Mouse (Mus musculus) c-Kit-positive CD71-positive TER-119-negative erythroid progenitor cells, embryonic 14.5 days (primary cell): ENCODE measurements around the gene Vgll4.
"Not testable (repeated sequence)": the region's sequence is repeated elsewhere in the genome, so short reads cannot be mapped to it uniquely, and the experiment has no call there.

Experiments
- DNase-seq: peaks from one replicate; pipeline ENCODE4 v3.0.0-alpha.2; 2013; ENCODE audit warnings: low read depth

The Vgll4 gene

GRCm38 (mm10) chr6:114936941-114937313 lies 32.9 kb downstream of the Vgll4 start:
- no peak for DNase-seq

GRCm38 (mm10) chr6:114936297-114936940 lies 33.4 kb downstream of the Vgll4 start:
- DNase-seq, result no peak

- no peak for DNase-seq
Observed at GRCm38 (mm10) chr6:114935362-114935761, 34.4 kb downstream of the Vgll4 start.

- no peak for DNase-seq
Observed at GRCm38 (mm10) chr6:114934045-114934444, 35.7 kb downstream of the Vgll4 start.

GRCm38 (mm10) chr6:114932991-114933392 lies 36.8 kb downstream of the Vgll4 start:
- no peak for DNase-seq

GRCm38 (mm10) chr6:114932116-114932500 lies 37.7 kb downstream of the Vgll4 start:
- no peak for DNase-seq

GRCm38 (mm10) chr6:114931212-114932115 lies 38.3 kb downstream of the Vgll4 start:
- DNase-seq, result no peak

- no peak for DNase-seq
Observed at GRCm38 (mm10) chr6:114930646-114931045, 39.1 kb downstream of the Vgll4 start.

GRCm38 (mm10) chr6:114930038-114930591 lies 39.7 kb downstream of the Vgll4 start:
- no peak for DNase-seq

GRCm38 (mm10) chr6:114929346-114929745 lies 40.4 kb downstream of the Vgll4 start:
- DNase-seq, result no peak

GRCm38 (mm10) chr6:114928462-114928861 lies 41.3 kb downstream of the Vgll4 start:
- peak; percentile 56 for DNase-seq

- DNase-seq, result no peak
Observed at GRCm38 (mm10) chr6:114927400-114927799, 42.4 kb downstream of the Vgll4 start.

GRCm38 (mm10) chr6:114926369-114927157 lies 43.2 kb downstream of the Vgll4 start:
- peak; percentile 51 for DNase-seq

GRCm38 (mm10) chr6:114925196-114925595 lies 44.6 kb downstream of the Vgll4 start:
- no peak for DNase-seq

- not testable (repeated sequence) for DNase-seq
Observed at GRCm38 (mm10) chr6:114922355-114923096, 47.3 kb downstream of the Vgll4 start.

GRCm38 (mm10) chr6:114921632-114922354 lies 48.0 kb downstream of the Vgll4 start:
- DNase-seq, result no peak

GRCm38 (mm10) chr6:114920523-114921445 lies 49.0 kb downstream of the Vgll4 start:
- DNase-seq, result no peak

GRCm38 (mm10) chr6:114919670-114920313 lies 50.0 kb downstream of the Vgll4 start:
- no peak for DNase-seq

- no peak for DNase-seq
Observed at GRCm38 (mm10) chr6:114918994-114919393, 50.8 kb downstream of the Vgll4 start.
